Mouse (Mus musculus) heart, embryonic 14.5 days (tissue): ENCODE results near the gene Dab1. TPM values are rescaled to one million over a fixed set of nuclear protein-coding genes. Genes with fewer than 3 reads are reported as not detected.

ENCODE experiments used
- ATAC-seq: fragments of 200-750 bp; cut with Nextera tagmentation; 2 replicates; pipeline ENCODE4 v1.8.0; 2017; ENCODE audit warnings: low read depth, moderate TSS enrichment; ENCODE audit not compliant: insufficient number of reproducible peaks, insufficient read depth, low FRiP score
- H3K27ac ChIP-seq, 2 experiments: fragments of 200-500 bp in 1 of 2; fragments of 300-500 bp in 1 of 2; sonication (generic) in 1 of 2; replicated peaks in 1 of 2; 2 replicates each; pipeline ENCODE4 v1.5.1; 2012 to 2014; ENCODE audit warnings: low read depth in 2 of 2, low read length in 2 of 2, control low read depth in 1 of 2, mild to moderate bottlenecking in 1 of 2, mixed read lengths in 1 of 2; ENCODE audit not compliant: control insufficient read depth in 1 of 2, insufficient read depth in 1 of 2
- H3K27me3 ChIP-seq: fragments of 300-500 bp; sonication (generic); 2 replicates; pipeline ENCODE4 v1.6.1; 2014; ENCODE audit warnings: mild to moderate bottlenecking, low read length, control low read depth; ENCODE audit not compliant: control insufficient read depth, insufficient read depth
- H3K36me3 ChIP-seq: fragments of 300-500 bp; sonication (generic); 2 replicates; pipeline ENCODE4 v1.6.1; 2014; ENCODE audit warnings: mild to moderate bottlenecking, control low read depth, low read length, mixed read lengths; ENCODE audit not compliant: control insufficient read depth, insufficient read depth
- H3K4me1 ChIP-seq, 2 experiments: fragments of 200-500 bp in 1 of 2; fragments of 300-500 bp in 1 of 2; sonication (generic) in 1 of 2; 2 replicates each; pipeline ENCODE4 v1.6.1; 2012 to 2014; ENCODE audit warnings: low read length in 2 of 2, control low read depth in 1 of 2, mixed read lengths in 1 of 2; ENCODE audit not compliant: control insufficient read depth in 2 of 2, insufficient read depth in 2 of 2
- H3K4me2 ChIP-seq: fragments of 300-500 bp; sonication (generic); 2 replicates; pipeline ENCODE4 v1.6.1; 2014; ENCODE audit warnings: mild to moderate bottlenecking, low read length
- H3K4me3 ChIP-seq, 2 experiments: fragments of 200-500 bp in 1 of 2; fragments of 300-500 bp in 1 of 2; sonication (generic) in 1 of 2; 2 replicates each; pipeline ENCODE4 v1.5.1; 2012 to 2014; ENCODE audit warnings: low read length in 2 of 2, mild to moderate bottlenecking in 2 of 2, control low read depth in 1 of 2, low read depth in 1 of 2, moderate library complexity in 1 of 2; ENCODE audit not compliant: control insufficient read depth in 1 of 2, insufficient read depth in 1 of 2
- H3K9ac ChIP-seq: fragments of 300-500 bp; sonication (generic); 2 replicates; pipeline ENCODE4 v1.6.1; 2014; ENCODE audit warnings: mild to moderate bottlenecking, low read length
- H3K9me3 ChIP-seq: fragments of 300-500 bp; sonication (generic); 2 replicates; pipeline ENCODE4 v1.6.1; 2016; ENCODE audit warnings: low read length, control low read depth; ENCODE audit not compliant: control insufficient read depth
- WGBS: fragments of 180-500 bp; shearing (Covaris S2); extraction: QIAGEN DNeasy Blood & Tissue Kit; methylation state at CpG from one replicate; pipeline ENCODE4 v1.1.7; 2014; 5-methylcytosine and 5-hydroxymethylcytosine counted together
- polyA plus RNA-seq: library from polyadenylated mRNA; unstranded; fragments of >200 nt; fragmentation: Nextera tagmentation; extraction: Ambion mirVana; gene quantifications from 2 replicates; pipeline ENCODE4 v1.2.1, GENCODE M21; 2014

Gene Dab1
- polyA plus RNA-seq, 1 experiment from 2014 or later: 0.99 TPM

GRCm38 (mm10) chr4:103715568-103715967 is 96.4 kb downstream of the Dab1 start:
- Histone ChIP-seq H3K36me3 (no peaks in the 10 kb centered on the region), H3K4me1 (no peaks in the 10 kb centered on the region), H3K9me3 (no peaks in the 10 kb centered on the region), H3K9ac (no peak overlapping the region), H3K4me3 (no peak overlapping the region), H3K27ac (no peak overlapping the region), H3K27me3 (no peaks in the 10 kb centered on the region), H3K4me2 (no peak overlapping the region)
- no peak for ATAC-seq
- 88% methylated on average over 4 of the region's 4 CpGs for WGBS

- Histone ChIP-seq H3K36me3 (no peaks in the 10 kb centered on the region), H3K4me1 (no peaks in the 10 kb centered on the region), H3K27me3 (no peaks in the 10 kb centered on the region), H3K4me3 (no peak overlapping the region), H3K9ac (no peak overlapping the region), H3K27ac (no peak overlapping the region), H3K4me2 (no peak overlapping the region), H3K9me3 (no peaks in the 10 kb centered on the region)
- 42% methylated on average over 1 of the region's 1 CpGs for WGBS
- no peak for ATAC-seq
Measured at GRCm38 (mm10) chr4:103722738-103723137, 103.6 kb downstream of the Dab1 start.

GRCm38 (mm10) chr4:103726486-103726885 is 107.3 kb downstream of the Dab1 start:
- ATAC-seq: no peak
- 74% methylated on average over 2 of the region's 2 CpGs for WGBS

GRCm38 (mm10) chr4:103737185-103737584 is 118.0 kb downstream of the Dab1 start:
- H3K4me2 ChIP-seq: no peak overlapping the region
- H3K36me3 ChIP-seq: no peaks in the 10 kb centered on the region
- no peak overlapping the region for H3K9ac ChIP-seq
- no peaks in the 10 kb centered on the region for H3K9me3 ChIP-seq
- WGBS: 70% methylated on average over 6 of the region's 6 CpGs
- no peak overlapping the region for H3K27ac ChIP-seq
- no peak for ATAC-seq
- no peaks in the 10 kb centered on the region for H3K4me1 ChIP-seq
- H3K27me3 ChIP-seq: peaks cover 4% of the 10 kb centered on the region; the same call in 1 of the 2 replicates
- H3K4me3 ChIP-seq: no peak overlapping the region

More at GRCm38 (mm10) chr4:103726486-103726885, 107.3 kb downstream of the Dab1 start:
- Histone ChIP-seq H3K9ac (no peak overlapping the region), H3K27me3 (no peaks in the 10 kb centered on the region), H3K4me3 (no peak overlapping the region), H3K36me3 (no peaks in the 10 kb centered on the region), H3K4me2 (no peak overlapping the region), H3K27ac (no peak overlapping the region), H3K4me1 (no peaks in the 10 kb centered on the region), H3K9me3 (no peaks in the 10 kb centered on the region)

GRCm38 (mm10) chr4:103751249-103751855 is 132.2 kb downstream of the Dab1 start:
- no peak overlapping the region for H3K4me3 ChIP-seq
- 39% methylated on average over 4 of the region's 4 CpGs for WGBS
- no peaks in the 10 kb centered on the region for H3K9me3 ChIP-seq

GRCm38 (mm10) chr4:103754561-103754960 is 135.4 kb downstream of the Dab1 start:
- H3K36me3 ChIP-seq: no peaks in the 10 kb centered on the region
- no peak overlapping the region for H3K9ac ChIP-seq
- H3K4me2 ChIP-seq: no peak overlapping the region
- no peaks in the 10 kb centered on the region for H3K27me3 ChIP-seq
- no peak overlapping the region for H3K4me3 ChIP-seq
- ATAC-seq: no peak
- no peak overlapping the region for H3K27ac ChIP-seq
- no peaks in the 10 kb centered on the region for H3K4me1 ChIP-seq
- 72% methylated on average over 7 of the region's 7 CpGs for WGBS
- H3K9me3 ChIP-seq: no peaks in the 10 kb centered on the region

More at GRCm38 (mm10) chr4:103751249-103751855, 132.2 kb downstream of the Dab1 start:
- Histone ChIP-seq H3K9ac (no peak overlapping the region), H3K36me3 (no peaks in the 10 kb centered on the region), H3K27me3 (no peaks in the 10 kb centered on the region), H3K4me1 (no peaks in the 10 kb centered on the region), H3K4me2 (no peak overlapping the region), H3K27ac (no peak overlapping the region)
- no peak for ATAC-seq

- ATAC-seq: no peak
- WGBS: 76% methylated on average over 3 of the region's 3 CpGs
- Histone ChIP-seq H3K27ac (no peak overlapping the region), H3K9me3 (no peaks in the 10 kb centered on the region), H3K4me1 (no peaks in the 10 kb centered on the region), H3K4me2 (no peak overlapping the region), H3K27me3 (no peaks in the 10 kb centered on the region), H3K36me3 (no peaks in the 10 kb centered on the region), H3K4me3 (no peak overlapping the region), H3K9ac (no peak overlapping the region)
Measured at GRCm38 (mm10) chr4:103757241-103757640, 138.1 kb downstream of the Dab1 start.

- Histone ChIP-seq H3K9me3 (no peaks in the 10 kb centered on the region), H3K27ac (no peak overlapping the region), H3K9ac (no peak overlapping the region), H3K36me3 (no peaks in the 10 kb centered on the region), H3K4me2 (no peak overlapping the region), H3K27me3 (no peaks in the 10 kb centered on the region), H3K4me1 (no peaks in the 10 kb centered on the region), H3K4me3 (no peak overlapping the region)
- WGBS: 82% methylated on average over 11 of the region's 11 CpGs
- ATAC-seq: no peak
Measured at GRCm38 (mm10) chr4:103762416-103762815, 143.3 kb downstream of the Dab1 start.
